Mouse (Mus musculus) spleen, postnatal 10 days (tissue): Measurements from ENCODE around the gene Pramef17.
"Not testable (repeated sequence)": the region's sequence is repeated elsewhere in the genome, so short reads cannot be mapped to it uniquely, and the experiment has no call there.

Experiments
- DNase-seq, 2 experiments: peaks; one replicate each; pipeline ENCODE4 v3.0.0; 2021 to 2022; ENCODE audit warnings: low spot score in 2 of 2

Pramef17 gene

GRCm38 (mm10) chr4:143994269-143994668 is at the start of gene Pramef17:
Gene Pramef17, minus strand, starts transcription at chr4:143994369.
- not testable (repeated sequence) for DNase-seq

GRCm38 (mm10) chr4:143988126-143988525 is 6.0 kb downstream of the Pramef17 start:
- DNase-seq = peak; percentile 56 to 58

- DNase-seq = peak; percentile 18 to 49
Observed at GRCm38 (mm10) chr4:143987475-143987941, 6.7 kb downstream of the Pramef17 start.

GRCm38 (mm10) chr4:143985733-143986132 is 8.4 kb downstream of the Pramef17 start:
- DNase-seq = peak; percentile 15 to 23

- DNase-seq = peak in 1 of 2 experiments; percentile 20
Observed at GRCm38 (mm10) chr4:143985165-143985564, 9.0 kb downstream of the Pramef17 start.

- not testable (repeated sequence) for DNase-seq
Observed at GRCm38 (mm10) chr4:143983446-143983845, 10.7 kb downstream of the Pramef17 start.

- DNase-seq = not testable (repeated sequence)
Observed at GRCm38 (mm10) chr4:143966850-143967249, 27.3 kb downstream of the Pramef17 start, which contains the start of gene Gm13101. Gene Gm13101, minus strand, starts transcription at chr4:143966950.

- DNase-seq = not testable (repeated sequence)
Observed at GRCm38 (mm10) chr4:143950916-143951315, 43.3 kb downstream of the Pramef17 start, which contains the start of gene Pramef25. Gene Pramef25, minus strand, starts transcription at chr4:143951016.
